Mouse (Mus musculus) heart, adult 11 months (tissue): ENCODE data around the gene Gm47289.

Experiments
- DNase-seq: peaks from one replicate; pipeline ENCODE4 v3.0.0; 2022

Gene Gm47289

DNA sequence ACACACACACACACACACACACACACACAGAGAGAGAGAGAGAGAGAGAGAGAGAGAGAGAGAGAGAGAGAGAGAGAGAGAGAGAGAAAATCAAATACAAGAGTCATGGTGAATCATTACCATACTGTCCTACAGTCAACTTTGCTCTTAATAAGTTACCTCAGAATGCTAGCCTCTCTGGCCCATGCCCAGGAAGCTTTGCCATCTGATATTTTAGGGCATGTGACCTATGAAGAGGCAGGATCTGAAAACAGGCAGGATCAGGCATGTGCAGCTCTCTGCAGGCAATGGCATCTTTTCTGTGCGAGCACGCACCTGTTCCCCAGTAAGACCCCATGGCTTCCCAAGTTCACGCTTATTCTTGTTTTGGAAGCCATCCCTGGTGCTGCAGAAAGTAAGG is 1.7 kb downstream of the Gm47289 start:
- no peak for DNase-seq

DNA sequence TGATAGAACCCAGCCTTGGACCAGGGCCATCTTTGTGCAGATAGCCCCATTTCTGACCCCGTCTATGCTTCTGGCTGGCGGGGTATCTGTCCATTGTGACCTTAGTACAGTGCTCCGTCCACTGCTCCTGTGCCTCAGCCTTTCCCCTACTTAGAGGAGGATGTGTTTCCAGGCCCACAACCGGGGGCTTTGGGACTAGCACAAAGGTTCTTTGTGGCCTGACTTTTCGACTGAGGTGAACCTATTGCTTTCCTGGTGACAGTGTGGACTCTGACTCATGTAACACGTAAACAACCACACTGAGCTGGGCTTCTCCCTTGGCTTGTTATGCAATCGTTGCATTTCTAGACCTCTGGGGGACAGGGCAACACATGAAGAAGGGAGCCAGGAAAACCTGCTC is 5.8 kb downstream of the Gm47289 start:
- DNase-seq: peak; percentile 71

DNA sequence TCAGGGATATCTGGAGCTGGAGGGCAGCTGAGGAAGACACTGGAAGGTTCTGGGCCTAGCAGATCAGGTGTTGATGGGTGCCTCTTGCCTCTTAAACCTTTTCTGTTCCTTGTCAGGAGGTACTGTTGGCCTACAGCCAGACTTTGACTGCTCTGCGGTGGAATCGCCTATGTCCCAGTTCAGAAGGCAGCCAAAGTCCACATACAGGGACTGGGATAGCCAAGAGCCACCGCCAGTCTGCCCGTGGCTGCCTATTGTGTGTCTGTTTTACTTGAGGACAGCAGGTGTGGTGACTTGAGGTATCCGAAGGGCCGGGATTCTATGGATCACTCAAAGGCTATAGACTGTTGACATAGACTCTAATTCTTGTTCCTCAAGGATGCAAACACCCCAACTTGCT is 6.6 kb downstream of the Gm47289 start:
- DNase-seq: peak; percentile 92

DNA sequence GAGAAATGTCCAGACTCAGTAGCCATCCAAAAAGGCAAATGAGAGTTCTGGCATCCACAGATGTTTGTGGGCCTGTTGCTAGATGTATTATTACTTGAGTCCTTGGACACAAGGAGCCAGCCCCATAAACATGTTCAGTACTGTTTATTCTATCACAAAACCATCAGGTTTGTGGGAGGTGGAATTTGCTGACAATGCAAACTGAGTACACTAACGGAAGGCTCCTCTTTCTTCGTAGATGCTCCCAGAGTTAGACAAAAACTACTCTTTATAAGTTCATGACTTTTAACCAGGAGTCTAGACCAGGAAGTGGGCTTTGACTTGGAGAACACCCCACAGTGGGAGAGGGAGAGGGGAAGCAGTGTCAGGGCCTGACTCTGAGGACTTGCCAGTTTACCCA is 8.6 kb downstream of the Gm47289 start:
- DNase-seq: no peak

DNA sequence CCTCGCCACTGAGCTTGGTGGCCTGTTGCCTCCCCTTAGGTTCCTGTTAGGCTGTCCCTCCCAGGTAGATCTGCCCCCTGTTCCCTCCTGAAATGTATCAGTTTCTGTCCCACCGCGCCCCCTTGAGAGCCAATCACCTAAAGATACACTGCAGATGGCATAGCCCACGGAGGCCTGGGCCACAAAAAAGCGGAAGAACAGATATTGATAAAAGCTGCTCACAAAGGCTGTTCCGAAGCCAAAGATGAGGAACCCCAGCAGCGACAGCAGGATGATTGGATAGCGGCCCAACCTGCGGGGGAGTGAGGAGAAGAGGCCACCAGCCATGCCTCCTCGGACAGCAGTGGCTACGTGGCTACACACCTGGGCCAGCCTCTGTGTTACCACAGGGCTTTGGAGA is 20.3 kb downstream of the Gm47289 start:
- DNase-seq: no peak

DNA sequence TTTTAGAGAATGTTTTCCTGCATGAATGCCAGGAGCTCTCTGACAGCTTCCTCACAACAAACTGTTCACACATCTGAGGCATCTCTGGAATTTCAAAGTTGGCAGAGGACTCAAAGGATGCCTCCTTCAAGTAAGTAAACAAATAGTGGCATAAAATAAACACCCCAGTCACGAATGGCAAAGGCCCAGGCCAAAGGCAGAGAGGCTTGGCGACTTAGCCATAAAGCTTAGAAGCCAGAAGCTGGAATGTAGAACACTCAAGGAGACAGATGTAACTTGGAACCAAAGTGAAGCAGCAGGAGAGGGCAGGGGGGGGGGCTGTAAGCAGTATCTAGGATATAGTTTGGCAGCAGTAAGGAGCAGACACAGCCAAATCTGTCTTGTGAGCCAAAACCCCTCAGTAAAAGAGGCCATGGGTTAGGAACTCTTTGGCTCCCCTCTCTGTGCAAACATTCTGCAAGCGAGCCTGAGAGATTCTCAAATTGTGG is 22.3 kb downstream of the Gm47289 start:
- DNase-seq: peak; percentile 94

DNA sequence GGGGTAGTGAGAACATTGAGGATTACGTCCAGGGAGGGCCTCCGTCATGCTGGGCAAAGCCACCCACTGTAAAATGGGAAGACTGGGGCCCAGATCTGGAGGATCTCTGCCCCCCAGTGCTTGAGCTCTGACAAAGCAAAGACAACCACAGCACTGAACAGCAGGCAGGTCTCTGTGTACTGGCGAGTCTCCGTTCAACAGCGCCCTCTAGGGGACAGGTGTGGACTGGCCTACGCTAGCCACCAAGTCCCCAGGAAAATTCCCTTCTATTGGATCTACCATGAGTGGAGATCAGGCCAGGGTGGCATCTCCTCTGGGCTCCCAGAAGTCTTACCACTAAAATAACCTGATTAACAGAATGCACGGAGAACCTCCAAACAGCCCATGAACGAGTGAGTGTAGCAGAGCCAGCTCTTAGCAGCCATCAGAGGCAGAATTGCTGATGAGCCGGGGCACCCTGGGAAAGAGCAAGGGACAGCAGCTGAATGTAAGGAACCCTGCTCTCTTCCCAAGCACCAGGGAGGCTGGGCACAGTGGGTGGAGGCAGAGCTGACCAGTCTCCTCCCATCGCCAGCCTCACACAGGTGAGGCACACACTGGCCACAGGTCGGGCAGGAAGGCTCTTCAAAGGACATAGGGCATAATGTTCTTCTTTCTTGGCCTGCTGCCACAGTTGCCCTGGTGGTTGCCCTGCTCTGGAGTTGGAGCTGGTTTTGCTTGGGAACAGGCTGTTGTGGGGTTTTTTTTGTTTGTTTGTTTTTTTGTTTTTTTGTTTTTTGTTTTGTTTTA is 33.4 kb downstream of the Gm47289 start:
- DNase-seq: no peak

DNA sequence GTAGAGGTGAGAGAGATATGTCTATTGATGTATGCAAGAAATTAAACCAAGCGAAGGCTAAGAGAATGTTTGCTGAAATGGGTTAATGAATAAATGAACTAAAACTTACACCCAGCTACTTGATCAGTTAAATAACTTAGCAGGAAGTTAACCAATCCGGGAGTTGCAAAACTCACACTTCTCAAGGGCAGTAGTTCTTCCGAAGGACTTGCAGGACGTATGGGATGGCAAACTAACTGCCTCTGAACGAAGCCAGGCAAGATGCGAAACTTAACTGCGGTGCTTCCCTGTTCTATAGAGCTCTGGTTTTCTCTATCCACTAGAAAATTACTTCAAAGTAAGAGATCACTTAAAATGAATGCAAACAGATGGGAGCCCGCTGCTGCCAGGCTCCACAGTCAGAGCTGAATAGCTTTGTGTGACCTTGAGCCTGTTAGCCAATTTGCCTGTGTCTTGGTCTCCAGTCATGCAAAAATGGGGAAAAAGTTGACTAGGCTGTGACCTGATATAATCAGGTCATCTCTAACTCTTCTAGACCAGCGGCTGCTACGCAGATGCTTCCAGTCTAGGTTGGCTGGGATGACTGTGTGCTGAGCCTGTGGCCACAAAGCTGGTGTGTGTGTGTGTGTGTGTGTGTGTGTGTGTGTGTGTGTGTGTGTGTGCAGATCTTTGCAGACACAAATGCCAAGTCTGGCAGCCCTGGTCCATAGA is 40.3 kb downstream of the Gm47289 start:
- no peak for DNase-seq

DNA sequence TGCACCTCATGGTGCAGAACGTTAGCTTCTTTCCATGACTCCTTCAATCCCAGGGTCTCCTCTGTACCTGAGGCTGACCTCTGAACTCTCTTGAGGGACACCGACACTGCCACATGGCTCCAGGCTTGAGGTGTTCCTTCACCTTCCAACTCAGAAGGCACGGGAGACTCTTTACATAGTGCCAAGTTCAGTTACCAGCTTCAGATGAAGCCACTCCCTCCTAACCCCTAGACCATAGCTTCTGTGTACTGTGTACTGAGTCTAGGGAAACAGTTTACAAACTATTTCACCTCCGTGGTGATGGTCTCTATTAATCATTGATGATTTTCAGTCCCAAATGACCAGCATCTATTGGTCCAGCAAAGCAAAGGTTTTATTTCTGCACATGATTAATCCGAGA is 42.7 kb downstream of the Gm47289 start:
- no peak for DNase-seq

DNA sequence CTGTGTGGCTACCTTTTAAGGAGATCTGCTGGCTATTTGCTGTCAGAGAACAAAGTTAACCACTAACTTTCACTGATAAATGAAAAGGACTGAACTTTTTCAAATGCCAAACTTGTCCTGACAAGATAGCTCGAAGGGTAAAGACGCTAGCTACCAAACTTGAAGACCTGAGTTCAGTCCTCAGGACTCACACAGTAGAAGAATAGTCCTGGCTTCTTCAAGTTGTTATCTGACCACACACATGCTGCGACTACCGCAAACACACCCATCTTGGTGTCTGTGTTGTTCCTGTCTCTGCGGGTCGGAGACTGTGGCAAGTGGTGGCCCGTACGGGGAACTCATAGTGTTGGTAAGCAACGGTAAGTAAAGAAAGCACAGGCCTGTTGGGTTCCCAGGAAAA is 44.7 kb downstream of the Gm47289 start:
- DNase-seq: no peak

DNA sequence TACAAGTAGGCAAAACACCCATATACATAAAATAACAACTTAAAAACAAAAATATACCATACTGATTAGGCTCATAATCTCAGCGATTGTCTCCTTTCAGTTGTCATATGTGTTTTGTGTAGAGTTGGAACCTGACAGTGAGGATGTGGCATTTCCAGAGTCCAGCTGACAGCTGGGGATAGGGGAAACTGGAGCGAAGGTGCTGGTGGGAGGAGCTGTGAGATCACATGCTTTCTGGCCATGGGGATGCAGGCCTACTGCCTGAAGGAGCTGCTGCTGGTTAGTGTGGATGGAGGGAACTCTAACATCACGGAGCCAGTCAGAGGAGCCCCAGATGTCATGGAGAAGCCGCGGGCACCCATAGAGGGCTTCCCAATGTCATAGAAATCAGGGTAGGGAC is 46.8 kb downstream of the Gm47289 start:
- peak; percentile 82 for DNase-seq

DNA sequence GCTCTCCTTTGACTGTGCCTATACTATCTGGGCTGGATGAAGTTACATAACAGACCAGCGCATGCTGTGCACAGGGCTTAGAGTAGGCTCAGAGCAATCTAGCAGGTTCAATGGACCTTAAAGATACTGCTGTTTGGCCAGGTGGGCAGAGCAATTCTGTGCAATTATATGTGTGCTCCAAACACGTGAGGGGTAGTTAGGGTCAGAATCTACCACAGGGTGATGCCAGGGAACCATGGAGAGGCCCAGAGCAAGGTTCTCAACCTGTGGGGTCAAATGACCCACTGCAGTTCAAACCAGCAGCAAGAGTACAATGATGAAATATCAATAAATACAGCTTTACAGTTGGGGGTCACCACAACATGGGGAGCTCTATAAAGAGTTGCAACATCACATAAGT is 47.7 kb downstream of the Gm47289 start:
- DNase-seq: no peak

DNA sequence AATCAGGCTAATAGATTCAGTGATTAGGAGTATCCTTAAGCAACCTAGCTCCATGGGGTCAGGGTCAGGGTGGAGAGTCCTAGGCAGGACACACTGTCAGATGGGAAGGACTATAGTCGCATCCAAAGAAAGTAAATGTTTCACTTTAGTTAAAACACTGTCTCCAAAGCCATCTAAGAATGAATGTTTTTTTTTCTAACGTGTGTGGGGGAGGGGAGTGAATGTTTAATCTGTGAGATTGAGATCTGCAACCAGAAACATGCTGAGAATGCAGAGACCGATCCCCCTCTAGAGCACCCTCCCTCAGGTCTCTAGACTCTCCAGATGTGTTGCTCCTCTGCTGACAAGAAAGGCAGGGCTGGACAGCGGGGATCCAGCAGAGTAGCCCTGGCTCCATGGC is 48.2 kb downstream of the Gm47289 start:
- peak; percentile 30 for DNase-seq

DNA sequence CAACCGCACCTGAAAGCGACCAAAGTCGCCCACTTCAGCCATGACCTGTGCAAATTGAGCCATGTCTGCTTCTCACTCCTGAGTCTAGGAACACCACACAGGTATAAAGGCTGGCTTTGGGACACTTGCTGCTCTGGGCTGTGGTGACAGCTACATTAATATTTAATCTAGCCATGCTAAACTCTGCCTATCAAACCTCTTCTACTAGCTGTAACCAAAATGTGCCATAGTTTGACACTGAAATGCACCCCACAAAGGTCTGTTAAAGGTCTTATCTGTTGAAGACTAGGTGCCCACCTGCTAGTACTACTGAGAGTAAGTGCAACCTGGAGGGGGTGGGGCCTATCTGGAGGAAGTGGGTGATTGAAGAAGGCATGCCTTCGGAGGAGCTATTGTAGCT is 50.0 kb downstream of the Gm47289 start, which contains the start of gene Slc22a13:
TSS of gene Slc22a13 (minus strand) at position 101 of the 400 bp plus-strand sequence.
- DNase-seq: no peak
